Mouse (Mus musculus) thymus, adult 2 months (tissue): ENCODE results near the gene Oas1c. TPM values are rescaled to one million over a fixed set of nuclear protein-coding genes. Genes with fewer than 3 reads are reported as not detected.
A peak's percentile ranks its signal among the peaks of the same experiment; 100 is the strongest.

Experiments used
- DNase-seq: peaks from one replicate; pipeline ENCODE4 v3.0.0; 2021
- H3K27ac ChIP-seq: fragments of 200-500 bp; 2 replicates; pipeline ENCODE4 v1.5.1; 2012; ENCODE audit warnings: low read length, control low read depth; ENCODE audit not compliant: control insufficient read depth, insufficient read depth
- H3K27me3 ChIP-seq: fragments of 200-500 bp; 2 replicates; pipeline ENCODE4 v1.6.1; 2012; ENCODE audit warnings: mild to moderate bottlenecking, low read length, moderate library complexity, mixed read lengths; ENCODE audit not compliant: control insufficient read depth, insufficient read depth
- H3K36me3 ChIP-seq: fragments of 200-500 bp; 2 replicates; pipeline ENCODE4 v1.6.1; 2012; ENCODE audit warnings: mild to moderate bottlenecking, low read length, moderate library complexity; ENCODE audit not compliant: control insufficient read depth, insufficient read depth
- H3K4me1 ChIP-seq: fragments of 200-500 bp; replicated peaks from 2 replicates; pipeline ENCODE4 v1.6.1; 2012; ENCODE audit warnings: low read length; ENCODE audit not compliant: control insufficient read depth, insufficient read depth
- H3K4me3 ChIP-seq: fragments of 200-500 bp; 2 replicates; pipeline ENCODE4 v1.5.1; 2012; ENCODE audit warnings: mild to moderate bottlenecking, low read length, control low read depth, moderate library complexity; ENCODE audit not compliant: control insufficient read depth, insufficient read depth
- CTCF ChIP-seq: fragments of 200-500 bp; IDR thresholded peaks from 2 replicates; pipeline ENCODE4 v1.5.1; 2012; ENCODE audit warnings: mild to moderate bottlenecking, control low read depth, low read length, moderate library complexity, borderline replicate concordance; ENCODE audit not compliant: control insufficient read depth, poor library complexity, insufficient read depth; ENCODE audit errors: extremely low read depth
- POLR2A ChIP-seq: fragments of 200-500 bp; IDR thresholded peaks from 2 replicates; pipeline ENCODE4 v1.6.1; 2012; ENCODE audit warnings: mild to moderate bottlenecking, low read length, control low read depth, moderate library complexity; ENCODE audit not compliant: control insufficient read depth, poor library complexity, insufficient read depth; ENCODE audit errors: extremely low read depth
- WGBS: fragments of 180-500 bp; shearing (Covaris S2); methylation state at CpG from one replicate; pipeline ENCODE4 v1.1.7; 2018; 5-methylcytosine and 5-hydroxymethylcytosine counted together
- polyA plus RNA-seq: library from polyadenylated mRNA; depleted of rRNA; stranded (reverse); fragments of >200 nt; gene quantifications from 2 replicates; pipeline ENCODE4 v1.2.3, GENCODE M21; 2012; rRNA removed

Oas1c gene
- polyA plus RNA-seq = 6.3 and 7.7 TPM in 2 replicates

- Histone ChIP-seq H3K4me3 (peak within 1 kb of the TSS; percentile 96), H3K27ac (no peak within 1 kb of the TSS), H3K27me3 (no peaks in the 10 kb centered on the region), H3K36me3 (no peaks in the 10 kb centered on the region; the same call in 1 of the 2 replicates), H3K4me1 (peaks cover 13% of the 10 kb centered on the region)
- WGBS = 4% methylated on average over 18 of the region's 18 CpGs
- DNase-seq = peak; percentile 83
- TF ChIP-seq CTCF (no peak), POLR2A (no peak; the same call in 1 of the 2 replicates)
Measured at GRCm38 (mm10) chr5:120811951-120812819, at the start of gene Oas1c. Oas1c (minus strand) TSS chr5:120812514.

DNA sequence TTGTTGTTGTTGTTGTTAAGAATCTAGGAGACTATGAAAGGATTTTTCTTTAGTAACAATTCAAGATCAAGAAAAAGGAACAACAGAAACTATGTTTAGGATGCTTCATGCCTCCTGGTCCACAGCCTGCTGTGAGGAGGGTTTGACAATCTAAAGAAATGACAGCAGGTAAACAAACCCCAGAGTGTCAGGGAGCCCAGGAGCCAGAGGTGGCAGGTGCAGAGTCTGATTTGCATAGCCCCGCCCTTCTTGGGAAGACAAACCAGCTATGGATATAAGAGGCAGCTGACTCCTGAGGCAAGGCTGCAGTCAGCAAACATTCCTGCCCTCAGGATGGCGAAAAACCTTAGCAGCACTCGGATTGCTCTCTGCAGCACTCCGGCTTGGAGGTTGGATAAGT, 48.8 kb upstream of the Oas1c start, which contains the start of gene Oas1h:
Oas1h (plus strand) TSS at position 301 of the 400 bp plus-strand sequence.
- no peak for DNase-seq
- Histone ChIP-seq H3K27ac (no peak within 1 kb of the TSS), H3K27me3 (no peaks in the 10 kb centered on the region), H3K4me3 (no peak within 1 kb of the TSS), H3K36me3 (no peaks in the 10 kb centered on the region), H3K4me1 (no peaks in the 10 kb centered on the region)
- no peak for TF ChIP-seq POLR2A
- no peak for TF ChIP-seq CTCF
- WGBS = 67% methylated on average over 4 of the region's 4 CpGs

- 84% methylated on average over 2 of the region's 2 CpGs for WGBS
- DNase-seq = no peak
- H3K27ac ChIP-seq = no peak overlapping the region
Measured at GRCm38 (mm10) chr5:120859241-120859640, 46.9 kb upstream of the Oas1c start.

GRCm38 (mm10) chr5:120849601-120850136, 37.4 kb upstream of the Oas1c start:
- DNase-seq = peak; percentile 47
- H3K27me3 ChIP-seq = no peaks in the 10 kb centered on the region
- H3K36me3 ChIP-seq = no peaks in the 10 kb centered on the region
- H3K4me3 ChIP-seq = no peak overlapping the region
- 63% methylated on average over 3 of the region's 3 CpGs for WGBS
- H3K27ac ChIP-seq = no peak overlapping the region
- TF ChIP-seq CTCF (0 out of 2 replicates have a peak, but pooled peaks have one; percentile 51), POLR2A (no peak)
- no peaks in the 10 kb centered on the region for H3K4me1 ChIP-seq

More at GRCm38 (mm10) chr5:120859241-120859640, 46.9 kb upstream of the Oas1c start:
- no peaks in the 10 kb centered on the region for H3K4me1 ChIP-seq
- H3K27me3 ChIP-seq = no peaks in the 10 kb centered on the region
- TF ChIP-seq POLR2A (no peak), CTCF (no peak)
- no peak overlapping the region for H3K4me3 ChIP-seq
- H3K36me3 ChIP-seq = no peaks in the 10 kb centered on the region

DNA sequence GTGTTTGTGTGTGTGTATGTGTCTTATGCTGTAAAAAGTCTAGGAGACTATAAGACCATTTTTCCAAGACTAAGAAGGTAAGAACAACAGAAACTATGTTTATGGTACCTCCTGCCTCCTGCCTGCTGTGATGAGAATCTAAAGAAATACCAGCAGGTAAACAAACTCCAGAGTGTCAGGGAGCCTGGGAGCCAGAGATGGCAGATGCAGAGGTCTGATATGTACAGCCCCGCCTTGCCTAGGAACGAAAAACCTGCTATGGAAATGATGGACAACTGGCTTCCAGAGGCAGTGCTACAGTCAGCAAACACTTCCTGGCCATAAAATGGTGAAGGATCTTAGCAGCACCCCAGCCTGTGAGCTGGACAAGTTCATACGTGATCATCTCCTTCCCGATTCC, 34.8 kb upstream of the Oas1c start, which contains the start of gene Oas1f:
Oas1f (plus strand) TSS at position 301 of the 400 bp plus-strand sequence.
- H3K27ac ChIP-seq = no peak within 1 kb of the TSS
- no peak for DNase-seq
- no peaks in the 10 kb centered on the region for H3K27me3 ChIP-seq
- no peaks in the 10 kb centered on the region for H3K36me3 ChIP-seq
- no peaks in the 10 kb centered on the region for H3K4me1 ChIP-seq
- WGBS = 66% methylated on average over 4 of the region's 4 CpGs
- H3K4me3 ChIP-seq = no peak within 1 kb of the TSS
- TF ChIP-seq POLR2A (no peak), CTCF (no peak)

GRCm38 (mm10) chr5:120844713-120845112, 32.4 kb upstream of the Oas1c start:
- no peaks in the 10 kb centered on the region for H3K4me1 ChIP-seq
- DNase-seq = no peak
- no peak overlapping the region for H3K27ac ChIP-seq
- TF ChIP-seq POLR2A (no peak), CTCF (no peak)
- no peaks in the 10 kb centered on the region for H3K27me3 ChIP-seq
- no peaks in the 10 kb centered on the region for H3K36me3 ChIP-seq
- no peak overlapping the region for H3K4me3 ChIP-seq
- 57% methylated on average over 3 of the region's 3 CpGs for WGBS
